Mouse (Mus musculus) hindbrain, embryonic 16.5 days (tissue): ENCODE data around the gene Ncoa4. TPM values are rescaled to one million over a fixed set of nuclear protein-coding genes. Genes with fewer than 3 reads are reported as not detected.
"Not testable (repeated sequence)": the region's sequence is repeated elsewhere in the genome, so short reads cannot be mapped to it uniquely, and the experiment has no call there.

Experiments used
- ATAC-seq: fragments of 200-750 bp; cut with Nextera tagmentation; 2 replicates; pipeline ENCODE4 v1.8.0; 2017; ENCODE audit warnings: moderate TSS enrichment, moderate library complexity
- H3K27ac ChIP-seq: fragments of 300-500 bp; sonication (generic); 2 replicates; pipeline ENCODE4 v1.5.1; 2014; ENCODE audit warnings: low read depth, mild to moderate bottlenecking, control low read depth, low read length, moderate library complexity
- H3K27me3 ChIP-seq: fragments of 300-500 bp; sonication (generic); replicated peaks from 2 replicates; pipeline ENCODE4 v1.6.1; 2014; ENCODE audit warnings: low read length; ENCODE audit not compliant: control insufficient read depth, insufficient read depth
- H3K36me3 ChIP-seq: fragments of 300-500 bp; sonication (generic); 2 replicates; pipeline ENCODE4 v1.6.1; 2014; ENCODE audit warnings: mild to moderate bottlenecking, low read length, moderate library complexity, mixed read lengths; ENCODE audit not compliant: control insufficient read depth, insufficient read depth
- H3K4me1 ChIP-seq: fragments of 300-500 bp; sonication (generic); 2 replicates; pipeline ENCODE4 v1.6.1; 2014; ENCODE audit warnings: low read depth, low read length; ENCODE audit not compliant: control insufficient read depth, insufficient read depth
- H3K4me2 ChIP-seq: fragments of 300-500 bp; sonication (generic); 2 replicates; pipeline ENCODE4 v1.6.1; 2014; ENCODE audit warnings: mild to moderate bottlenecking, low read length, control low read depth, moderate library complexity
- H3K4me3 ChIP-seq: fragments of 300-500 bp; sonication (generic); 2 replicates; pipeline ENCODE4 v1.5.1; 2014; ENCODE audit warnings: mild to moderate bottlenecking, low read length, control low read depth, moderate library complexity
- H3K9ac ChIP-seq: fragments of 300-500 bp; sonication (generic); 2 replicates; pipeline ENCODE4 v1.6.1; 2014; ENCODE audit warnings: low read depth, mild to moderate bottlenecking, control low read depth, low read length, moderate library complexity
- H3K9me3 ChIP-seq: fragments of 300-500 bp; sonication (generic); 2 replicates; pipeline ENCODE4 v1.6.1; 2014; ENCODE audit warnings: mild to moderate bottlenecking, low read length, moderate library complexity; ENCODE audit not compliant: control insufficient read depth
- WGBS: fragments of 180-500 bp; shearing (Covaris S2); extraction: QIAGEN DNeasy Blood & Tissue Kit; methylation state at CpG from one replicate; pipeline ENCODE4 v1.1.7; 2014; 5-methylcytosine and 5-hydroxymethylcytosine counted together
- polyA plus RNA-seq: library from polyadenylated mRNA; unstranded; fragments of >200 nt; fragmentation: Nextera tagmentation; extraction: Ambion mirVana; gene quantifications from 2 replicates; pipeline ENCODE4 v1.2.1, GENCODE M21; 2015

Gene Ncoa4
- polyA plus RNA-seq, 1 experiment from 2014 or later, result 104 TPM

DNA sequence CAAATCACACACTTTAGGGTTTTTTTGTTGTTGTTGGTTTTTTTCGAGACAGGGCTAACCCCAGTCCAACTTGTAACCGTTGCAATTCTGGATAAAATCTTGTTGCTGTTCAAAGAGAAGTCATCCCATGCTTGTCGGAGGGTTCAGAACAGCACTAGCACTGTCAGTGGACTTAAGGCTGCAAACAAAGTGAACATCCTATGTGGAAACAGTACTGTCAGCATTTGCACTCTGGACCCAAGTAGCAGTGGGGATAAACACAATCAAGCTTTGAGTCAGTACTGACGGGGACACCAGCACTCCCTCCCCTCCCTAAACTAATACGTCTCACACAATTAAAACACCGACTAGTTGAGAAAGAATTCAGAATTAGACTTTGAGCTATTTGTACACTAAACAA is 21.2 kb downstream of the Ncoa4 start:
- H3K4me1 ChIP-seq, result no peaks in the 10 kb centered on the region
- WGBS, result 93% methylated on average over 6 of the region's 6 CpGs
- H3K4me3 ChIP-seq, result no peak overlapping the region
- peaks cover 29% of the 10 kb centered on the region for H3K36me3 ChIP-seq
- no peak overlapping the region for H3K9ac ChIP-seq
- no peaks in the 10 kb centered on the region for H3K27me3 ChIP-seq
- H3K27ac ChIP-seq, result no peak overlapping the region
- H3K9me3 ChIP-seq, result no peaks in the 10 kb centered on the region
- H3K4me2 ChIP-seq, result no peak overlapping the region
- no peak for ATAC-seq

GRCm38 (mm10) chr14:32183846-32184245 is 24.2 kb downstream of the Ncoa4 start:
- no peaks in the 10 kb centered on the region for H3K27me3 ChIP-seq
- H3K4me2 ChIP-seq, result no peak overlapping the region
- H3K36me3 ChIP-seq, result peaks cover 45% of the 10 kb centered on the region
- ATAC-seq, result no peak
- 93% methylated on average over 4 of the region's 4 CpGs for WGBS
- no peak overlapping the region for H3K9ac ChIP-seq
- no peak overlapping the region for H3K4me3 ChIP-seq
- no peaks in the 10 kb centered on the region for H3K9me3 ChIP-seq
- no peaks in the 10 kb centered on the region for H3K4me1 ChIP-seq
- H3K27ac ChIP-seq, result no peak overlapping the region

GRCm38 (mm10) chr14:32190627-32191391 is 31.1 kb downstream of the Ncoa4 start:
- Histone ChIP-seq H3K27me3 (no peaks in the 10 kb centered on the region), H3K9me3 (no peaks in the 10 kb centered on the region), H3K9ac (no peak overlapping the region), H3K4me1 (no peaks in the 10 kb centered on the region), H3K36me3 (peaks cover 30% of the 10 kb centered on the region), H3K27ac (no peak overlapping the region), H3K4me2 (no peak overlapping the region), H3K4me3 (no peak overlapping the region)
- no peak for ATAC-seq
- 94% methylated on average over 6 of the region's 6 CpGs for WGBS

DNA sequence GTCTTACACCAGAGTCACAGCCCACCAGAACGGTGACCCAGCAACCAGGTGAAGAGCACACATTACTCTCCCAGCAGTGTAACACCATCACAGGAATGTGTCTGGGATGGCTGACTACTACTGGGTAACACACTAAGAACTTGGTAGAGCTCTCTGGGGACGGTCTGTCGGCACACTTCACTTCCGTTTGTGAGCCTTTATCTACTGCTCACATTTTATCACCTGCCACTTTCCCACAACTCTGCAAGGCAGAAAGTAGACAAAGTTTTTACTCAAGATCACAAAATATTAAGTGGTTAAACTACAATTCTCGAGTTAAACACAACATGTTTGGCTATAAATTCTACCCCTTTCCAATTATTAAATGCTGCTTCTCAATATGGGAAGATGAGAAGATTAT is 32.3 kb downstream of the Ncoa4 start:
- H3K4me2 ChIP-seq, result no peak overlapping the region
- WGBS, result 94% methylated on average over 5 of the region's 5 CpGs
- no peak overlapping the region for H3K9ac ChIP-seq
- H3K4me3 ChIP-seq, result no peak overlapping the region
- ATAC-seq, result no peak
- H3K27ac ChIP-seq, result no peak overlapping the region
- H3K4me1 ChIP-seq, result no peaks in the 10 kb centered on the region
- peaks cover 29% of the 10 kb centered on the region for H3K36me3 ChIP-seq
- H3K27me3 ChIP-seq, result no peaks in the 10 kb centered on the region
- H3K9me3 ChIP-seq, result no peaks in the 10 kb centered on the region

DNA sequence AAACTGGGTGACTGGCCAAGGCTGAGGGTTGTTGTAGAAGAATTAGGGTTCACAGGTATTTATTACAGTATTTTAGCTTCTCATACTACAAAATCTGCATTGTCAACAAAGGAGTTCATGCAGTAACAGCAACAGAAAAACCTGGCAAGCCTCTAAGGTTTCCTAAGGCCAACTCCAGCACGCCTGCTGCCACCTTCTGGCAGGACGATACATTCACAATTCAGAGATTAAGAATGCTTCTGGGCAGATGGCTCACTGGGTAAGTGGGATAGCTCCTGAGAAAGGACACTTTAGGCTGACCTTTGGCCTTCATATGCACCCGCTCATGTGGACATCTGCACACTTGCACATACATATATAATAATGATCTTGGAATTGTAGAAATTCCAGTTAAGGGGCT is 32.8 kb downstream of the Ncoa4 start:
- H3K9me3 ChIP-seq, result no peaks in the 10 kb centered on the region
- H3K4me2 ChIP-seq, result no peak overlapping the region
- no peak for ATAC-seq
- peaks cover 26% of the 10 kb centered on the region for H3K36me3 ChIP-seq
- H3K4me1 ChIP-seq, result no peaks in the 10 kb centered on the region
- no peaks in the 10 kb centered on the region for H3K27me3 ChIP-seq
- WGBS, result 58% methylated on average over 3 of the region's 3 CpGs
- H3K27ac ChIP-seq, result no peak overlapping the region
- H3K9ac ChIP-seq, result no peak overlapping the region
- no peak overlapping the region for H3K4me3 ChIP-seq

- not testable (repeated sequence) for ATAC-seq, H3K9ac ChIP-seq, H3K4me2 ChIP-seq, H3K27me3 ChIP-seq, H3K27ac ChIP-seq, H3K4me3 ChIP-seq, H3K4me1 ChIP-seq, H3K9me3 ChIP-seq
- WGBS, result 81% methylated on average over 5 of the region's 5 CpGs
- peaks cover 27% of the 10 kb centered on the region for H3K36me3 ChIP-seq
These were observed 33.9 kb downstream of the Ncoa4 start for GRCm38 (mm10) chr14:32193557-32193956.

- peak overlapping the region; percentile 98 for H3K4me3 ChIP-seq
- under 1% methylated on average over 25 of the region's 26 CpGs for WGBS
- peak overlapping the region; percentile 77 for H3K4me2 ChIP-seq
- peaks cover 25% of the 10 kb centered on the region for H3K4me1 ChIP-seq
- H3K9me3 ChIP-seq, result no peaks in the 10 kb centered on the region
- H3K27me3 ChIP-seq, result no peaks in the 10 kb centered on the region
- H3K36me3 ChIP-seq, result peaks cover 13% of the 10 kb centered on the region
- peak overlapping the region; percentile 65 for H3K9ac ChIP-seq
- peak; percentile 60 for ATAC-seq
- H3K27ac ChIP-seq, result no peak overlapping the region
These were observed 41.7 kb downstream of the Ncoa4 start for GRCm38 (mm10) chr14:32201354-32201753.

- peak; percentile 97 for ATAC-seq
- H3K9me3 ChIP-seq, result no peaks in the 10 kb centered on the region
- H3K9ac ChIP-seq, result peak within 1 kb of the TSS; percentile 97
- peak within 1 kb of the TSS; percentile 98 for H3K4me3 ChIP-seq
- H3K4me1 ChIP-seq, result peaks cover 25% of the 10 kb centered on the region
- H3K27ac ChIP-seq, result peak within 1 kb of the TSS; percentile 81
- H3K27me3 ChIP-seq, result no peaks in the 10 kb centered on the region
- under 1% methylated on average over 54 of the region's 77 CpGs for WGBS
- H3K4me2 ChIP-seq, result peak within 1 kb of the TSS; percentile 95
- peaks cover 10% of the 10 kb centered on the region for H3K36me3 ChIP-seq
These were observed 42.3 kb downstream of the Ncoa4 start, which contains the start of the genes Timm23 and Parg for GRCm38 (mm10) chr14:32201791-32202451. Timm23 (minus strand) TSS chr14:32201898. Parg (plus strand) TSS chr14:32201949.

DNA sequence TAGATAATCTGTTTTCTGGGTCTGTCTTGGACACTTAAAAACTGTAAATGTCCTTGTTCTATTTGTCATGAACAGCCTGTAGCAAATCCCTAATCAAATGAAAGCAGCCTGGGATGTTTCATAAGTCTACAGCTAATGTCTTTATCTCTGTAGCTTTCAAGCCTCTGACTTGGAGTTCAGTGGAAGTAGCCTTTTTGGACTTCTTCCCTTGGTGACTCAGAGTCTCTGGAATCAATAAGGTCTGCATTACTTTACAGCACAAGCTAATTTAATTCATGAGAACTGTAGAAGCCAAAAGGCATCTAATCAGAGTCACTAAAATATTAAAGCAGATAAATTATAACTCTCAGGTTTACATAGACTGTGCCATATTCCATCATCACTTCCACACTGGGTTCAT is 66.9 kb downstream of the Ncoa4 start:
- H3K4me1 ChIP-seq, result no peaks in the 10 kb centered on the region
- ATAC-seq, result no peak

More for the DNA sequence above, 66.9 kb downstream of the Ncoa4 start:
- peaks cover under 1% of the 10 kb centered on the region; the same call in 1 of the 2 replicates for H3K36me3 ChIP-seq
- no peak overlapping the region for H3K4me2 ChIP-seq
- no peak overlapping the region for H3K27ac ChIP-seq
- no peak overlapping the region for H3K9ac ChIP-seq
- no peaks in the 10 kb centered on the region for H3K9me3 ChIP-seq
- H3K27me3 ChIP-seq, result no peaks in the 10 kb centered on the region
- no peak overlapping the region for H3K4me3 ChIP-seq
